Mouse (Mus musculus): ENCODE measurements around the gene Capn11.

Capn11 gene

DNA sequence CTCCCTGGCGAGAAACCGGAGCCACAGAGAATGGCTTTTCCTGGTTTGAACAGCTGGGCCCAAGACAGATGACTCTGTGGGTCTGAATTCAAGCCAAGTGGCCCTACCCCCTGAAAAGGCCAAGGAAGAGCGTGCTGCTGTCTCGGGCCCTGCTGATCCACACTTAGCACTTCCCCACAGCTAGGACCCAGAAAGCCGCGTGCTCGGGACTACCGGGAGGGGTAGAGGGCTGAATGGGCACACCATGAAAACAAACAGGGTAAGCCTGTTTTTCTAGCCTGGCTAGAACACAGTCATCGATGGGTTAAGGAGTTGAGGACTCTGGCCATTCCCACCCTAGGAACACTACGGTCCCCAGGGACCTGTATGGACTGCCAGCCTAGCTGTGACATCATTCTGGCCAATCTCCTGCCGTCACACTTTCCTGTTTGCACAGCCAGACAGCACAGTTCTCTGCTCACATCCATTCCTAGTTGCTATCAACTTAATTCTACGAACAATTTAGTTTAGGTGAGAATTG lies 78.1 kb downstream of the Capn11 start:
- DNase-seq: peak in 1 of 2 experiments; percentile 44
